Mouse (Mus musculus): ENCODE data around the gene Dnah2. TPM values are rescaled to one million over a fixed set of nuclear protein-coding genes. Genes with fewer than 3 reads are reported as not detected.
A peak's percentile ranks its signal among the peaks of the same experiment; 100 is the strongest.

The Dnah2 gene
- 4.8 and 5.7 TPM in 2 replicates for polyA plus RNA-seq (2014; fragmentation: Nextera tagmentation; extraction: Ambion mirVana)

DNA sequence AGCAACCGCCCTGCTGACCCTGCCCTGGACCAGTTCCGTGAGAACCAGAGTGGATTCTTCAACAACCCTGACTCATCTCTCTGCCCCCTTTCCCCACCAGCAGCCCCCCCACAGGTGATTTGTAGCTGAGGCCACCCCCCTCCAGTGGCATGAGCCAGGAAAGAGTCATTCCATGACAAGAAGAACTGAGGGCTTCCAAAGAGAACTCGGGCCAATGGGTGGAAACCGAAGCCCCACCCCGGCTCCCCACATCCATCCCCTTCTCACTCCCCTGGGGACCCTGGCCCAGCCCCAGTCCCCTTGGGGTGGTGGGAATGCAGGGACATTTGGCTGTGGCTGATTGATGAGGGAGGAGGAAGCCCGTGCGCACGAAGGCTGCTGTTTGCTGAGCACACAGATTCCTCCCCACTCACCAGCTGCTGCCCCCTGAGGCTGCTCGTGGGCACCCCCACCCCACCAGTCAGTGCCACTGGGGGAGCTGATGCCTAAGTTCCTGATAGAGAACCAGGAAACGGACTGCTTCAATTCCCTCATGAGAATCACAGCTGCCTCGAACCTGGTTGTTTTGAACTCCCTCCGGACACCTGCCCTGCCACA is at the start of gene Dnah2:
Gene Dnah2 (minus strand): TSS at position 51 of the 597 bp plus-strand sequence.
- peaks cover 64% of the 10 kb centered on the region for H3K4me1 ChIP-seq (ENCODE audit: control insufficient read depth, insufficient read depth, low read length)
- no peak for DNase-seq
- H3K9me3 ChIP-seq (ENCODE audit: control insufficient read depth, low read length): no peaks in the 10 kb centered on the region
- no peaks in the 10 kb centered on the region for H3K27me3 ChIP-seq (ENCODE audit: control insufficient read depth, insufficient read depth, low read length)
- no peak for ATAC-seq (ENCODE audit: low FRiP score, low TSS enrichment)
- peak within 1 kb of the TSS; percentile 88; the same call in 1 of the 2 replicates for H3K4me2 ChIP-seq (ENCODE audit: low read length)
- peak within 1 kb of the TSS; percentile 93 for H3K27ac ChIP-seq (replicated peaks; ENCODE audit: low read depth, low read length)
- H3K36me3 ChIP-seq (ENCODE audit: control insufficient read depth, insufficient read depth, low read length): 0 out of 2 replicates have a peak, but pooled peaks cover 2% of the 10 kb centered on the region
- 45% methylated on average over 12 of the region's 12 CpGs for whole genome bisulfite sequencing
- no peak within 1 kb of the TSS for H3K4me3 ChIP-seq (replicated peaks; ENCODE audit: low read depth, low read length)
- peak within 1 kb of the TSS; percentile 26; the same call in 1 of the 2 replicates for H3K9ac ChIP-seq (replicated peaks; ENCODE audit: low read length)

DNA sequence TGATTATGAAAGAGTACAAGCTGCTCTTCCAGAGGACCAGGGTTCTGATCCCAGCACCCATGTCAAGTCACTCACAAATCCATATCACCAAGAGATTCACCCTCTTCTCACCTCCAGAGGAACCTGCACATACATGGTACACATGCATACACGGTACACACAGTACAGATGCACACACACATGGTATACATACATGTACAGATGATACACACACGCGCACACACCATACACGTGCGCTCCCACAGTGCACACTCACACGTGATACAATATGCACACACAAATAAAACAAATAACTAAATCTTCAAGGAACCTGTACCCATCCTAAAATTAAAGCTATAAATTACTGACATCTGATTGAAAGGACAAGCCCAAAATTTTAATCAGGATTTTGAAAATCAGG is 45.9 kb upstream of the Dnah2 start:
- 98% methylated on average over 6 of the region's 6 CpGs for WGBS
- DNase-seq: no peak
- no peak overlapping the region for H3K9ac ChIP-seq (replicated peaks; ENCODE audit: low read length)

DNA sequence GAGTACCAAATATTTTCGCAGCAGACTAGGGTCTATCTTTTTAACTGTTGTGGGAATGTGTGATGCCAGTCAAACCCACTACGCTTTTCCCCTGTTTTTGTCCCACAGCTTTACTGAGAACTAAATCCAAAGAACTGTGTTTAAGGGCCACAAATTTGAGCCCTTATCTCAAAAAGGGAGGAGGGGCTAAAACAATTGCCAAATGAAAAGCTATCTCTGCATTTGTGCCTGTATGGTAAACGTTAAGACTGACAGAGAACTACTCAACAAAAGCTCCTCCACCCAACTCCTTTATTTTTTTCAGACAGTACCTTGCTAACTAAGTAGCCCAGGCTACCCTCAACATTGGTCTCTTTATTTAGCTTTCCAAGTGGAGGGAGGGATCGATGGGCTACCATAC is 43.9 kb upstream of the Dnah2 start:
- Histone ChIP-seq H3K9me3 (ENCODE audit: control insufficient read depth, low read length) (no peaks in the 10 kb centered on the region), H3K36me3 (ENCODE audit: control insufficient read depth, insufficient read depth, low read length) (peaks cover 42% of the 10 kb centered on the region), H3K27me3 (ENCODE audit: control insufficient read depth, insufficient read depth, low read length) (no peaks in the 10 kb centered on the region), H3K4me3 (replicated peaks; ENCODE audit: low read depth, low read length) (no peak overlapping the region), H3K9ac (replicated peaks; ENCODE audit: low read length) (no peak overlapping the region), H3K4me1 (ENCODE audit: control insufficient read depth, insufficient read depth, low read length) (no peaks in the 10 kb centered on the region), H3K27ac (replicated peaks; ENCODE audit: low read depth, low read length) (no peak overlapping the region), H3K4me2 (ENCODE audit: low read length) (no peak overlapping the region)
- WGBS: 93% methylated on average over 4 of the region's 4 CpGs
- DNase-seq (no peak), ATAC-seq (ENCODE audit: low FRiP score, low TSS enrichment) (no peak)

More for the DNA sequence above, 45.9 kb upstream of the Dnah2 start:
- Histone ChIP-seq H3K4me1 (ENCODE audit: control insufficient read depth, insufficient read depth, low read length) (no peaks in the 10 kb centered on the region), H3K27me3 (ENCODE audit: control insufficient read depth, insufficient read depth, low read length) (no peaks in the 10 kb centered on the region), H3K4me2 (ENCODE audit: low read length) (no peak overlapping the region), H3K36me3 (ENCODE audit: control insufficient read depth, insufficient read depth, low read length) (peaks cover 24% of the 10 kb centered on the region), H3K9me3 (ENCODE audit: control insufficient read depth, low read length) (no peaks in the 10 kb centered on the region), H3K4me3 (replicated peaks; ENCODE audit: low read depth, low read length) (no peak overlapping the region), H3K27ac (replicated peaks; ENCODE audit: low read depth, low read length) (no peak overlapping the region)
- no peak for ATAC-seq (ENCODE audit: low FRiP score, low TSS enrichment)

DNA sequence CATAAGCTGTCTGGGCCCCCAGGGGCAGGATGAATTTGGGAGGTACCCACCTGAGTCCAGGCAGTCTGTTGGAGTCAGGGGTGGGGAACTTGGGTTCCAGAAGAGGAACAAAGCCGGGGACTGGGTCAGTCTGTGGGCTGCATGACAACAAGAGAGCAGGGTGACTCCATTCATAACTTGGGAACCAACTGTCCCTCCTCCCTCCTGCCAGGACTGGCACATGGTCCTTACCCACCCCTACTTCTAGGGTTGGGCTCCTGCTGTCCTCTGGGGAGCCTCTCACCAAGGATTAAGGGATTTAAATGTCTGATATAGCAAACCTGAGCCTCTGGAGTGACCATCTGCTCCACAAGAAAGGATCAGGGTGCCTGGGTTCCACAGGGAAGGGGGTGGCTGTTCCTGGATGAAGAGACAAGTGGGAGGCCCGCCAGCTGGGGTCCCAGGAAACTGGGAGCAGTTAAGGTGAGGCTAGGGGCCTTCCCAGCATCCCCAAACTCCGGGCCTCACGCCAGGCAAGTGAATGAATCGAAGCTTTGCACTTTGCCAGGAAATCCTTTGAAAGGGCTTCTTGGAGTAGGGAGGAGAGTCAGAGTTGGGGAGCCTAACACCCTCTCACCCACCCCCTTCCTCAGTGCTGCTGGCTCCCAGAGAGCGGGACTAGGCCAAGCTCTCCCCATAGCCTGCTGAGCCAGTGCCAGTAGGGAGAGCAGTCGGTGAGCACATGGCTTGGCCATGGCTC is 43.2 kb upstream of the Dnah2 start:
- peak; percentile 61 for DNase-seq
- Histone ChIP-seq H3K9me3 (ENCODE audit: control insufficient read depth, low read length) (no peaks in the 10 kb centered on the region), H3K27ac (replicated peaks; ENCODE audit: low read depth, low read length) (0 out of 2 replicates have a peak overlapping the region, but pooled peaks have one; percentile 26), H3K4me1 (ENCODE audit: control insufficient read depth, insufficient read depth, low read length) (no peaks in the 10 kb centered on the region), H3K4me2 (ENCODE audit: low read length) (no peak overlapping the region), H3K27me3 (ENCODE audit: control insufficient read depth, insufficient read depth, low read length) (no peaks in the 10 kb centered on the region), H3K9ac (replicated peaks; ENCODE audit: low read length) (no peak overlapping the region), H3K36me3 (ENCODE audit: control insufficient read depth, insufficient read depth, low read length) (peaks cover 49% of the 10 kb centered on the region), H3K4me3 (replicated peaks; ENCODE audit: low read depth, low read length) (no peak overlapping the region)
- ATAC-seq (ENCODE audit: low FRiP score, low TSS enrichment): no peak
- WGBS: 62% methylated on average over 7 of the region's 7 CpGs

DNA sequence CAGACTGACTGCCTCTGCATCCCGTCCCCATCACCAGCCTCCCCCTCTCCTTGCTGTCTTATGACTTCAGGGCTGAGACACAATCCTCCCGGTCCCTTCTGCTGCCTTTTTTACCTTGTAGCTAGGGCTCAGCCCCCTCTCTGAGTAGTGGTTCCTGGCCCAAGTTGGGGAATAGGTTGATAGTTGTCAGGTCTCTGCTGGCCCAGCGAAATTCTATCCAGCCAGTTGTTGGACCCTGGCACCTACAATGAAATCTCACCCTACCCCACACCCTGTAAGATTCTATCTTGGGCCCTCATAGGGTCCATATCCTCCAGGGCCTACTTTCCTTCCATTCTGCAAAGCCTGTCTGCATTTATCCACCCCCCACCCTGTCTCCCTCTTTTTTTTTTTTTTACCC is 42.5 kb upstream of the Dnah2 start:
- Histone ChIP-seq H3K36me3 (ENCODE audit: control insufficient read depth, insufficient read depth, low read length) (peaks cover 51% of the 10 kb centered on the region), H3K4me2 (ENCODE audit: low read length) (no peak overlapping the region), H3K4me1 (ENCODE audit: control insufficient read depth, insufficient read depth, low read length) (no peaks in the 10 kb centered on the region), H3K27me3 (ENCODE audit: control insufficient read depth, insufficient read depth, low read length) (no peaks in the 10 kb centered on the region), H3K4me3 (replicated peaks; ENCODE audit: low read depth, low read length) (no peak overlapping the region), H3K9ac (replicated peaks; ENCODE audit: low read length) (no peak overlapping the region), H3K27ac (replicated peaks; ENCODE audit: low read depth, low read length) (no peak overlapping the region), H3K9me3 (ENCODE audit: control insufficient read depth, low read length) (no peaks in the 10 kb centered on the region)
- ATAC-seq (ENCODE audit: low FRiP score, low TSS enrichment) (no peak), DNase-seq (no peak)
- WGBS: 88% methylated on average over 3 of the region's 3 CpGs

DNA sequence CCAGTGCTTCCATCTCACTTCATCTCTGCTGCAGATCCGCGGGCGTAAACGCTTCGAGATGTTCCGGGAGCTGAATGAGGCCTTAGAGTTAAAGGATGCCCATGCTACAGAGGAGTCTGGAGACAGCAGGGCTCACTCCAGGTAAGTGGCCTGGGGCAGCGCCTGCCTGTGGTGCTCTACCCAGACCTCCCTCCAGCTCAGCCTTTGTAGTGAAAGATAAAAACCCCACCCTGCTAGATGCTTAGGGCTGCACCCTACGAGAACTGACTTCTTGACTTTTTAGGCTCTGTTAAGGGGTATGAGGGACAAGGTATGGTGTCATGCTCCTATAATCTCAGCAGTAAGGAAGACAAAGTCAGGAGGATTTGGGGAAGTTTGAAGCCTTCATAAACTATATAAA is 41.7 kb upstream of the Dnah2 start:
- no peak overlapping the region for H3K4me2 ChIP-seq (ENCODE audit: low read length)
- peaks cover 51% of the 10 kb centered on the region for H3K36me3 ChIP-seq (ENCODE audit: control insufficient read depth, insufficient read depth, low read length)
- H3K9ac ChIP-seq (replicated peaks; ENCODE audit: low read length): no peak overlapping the region
- H3K27me3 ChIP-seq (ENCODE audit: control insufficient read depth, insufficient read depth, low read length): no peaks in the 10 kb centered on the region
- H3K4me1 ChIP-seq (ENCODE audit: control insufficient read depth, insufficient read depth, low read length): no peaks in the 10 kb centered on the region
- DNase-seq (no peak), ATAC-seq (ENCODE audit: low FRiP score, low TSS enrichment) (no peak)
- H3K4me3 ChIP-seq (replicated peaks; ENCODE audit: low read depth, low read length): no peak overlapping the region
- whole genome bisulfite sequencing: 95% methylated on average over 8 of the region's 8 CpGs
- no peaks in the 10 kb centered on the region for H3K9me3 ChIP-seq (ENCODE audit: control insufficient read depth, low read length)
- no peak overlapping the region for H3K27ac ChIP-seq (replicated peaks; ENCODE audit: low read depth, low read length)

DNA sequence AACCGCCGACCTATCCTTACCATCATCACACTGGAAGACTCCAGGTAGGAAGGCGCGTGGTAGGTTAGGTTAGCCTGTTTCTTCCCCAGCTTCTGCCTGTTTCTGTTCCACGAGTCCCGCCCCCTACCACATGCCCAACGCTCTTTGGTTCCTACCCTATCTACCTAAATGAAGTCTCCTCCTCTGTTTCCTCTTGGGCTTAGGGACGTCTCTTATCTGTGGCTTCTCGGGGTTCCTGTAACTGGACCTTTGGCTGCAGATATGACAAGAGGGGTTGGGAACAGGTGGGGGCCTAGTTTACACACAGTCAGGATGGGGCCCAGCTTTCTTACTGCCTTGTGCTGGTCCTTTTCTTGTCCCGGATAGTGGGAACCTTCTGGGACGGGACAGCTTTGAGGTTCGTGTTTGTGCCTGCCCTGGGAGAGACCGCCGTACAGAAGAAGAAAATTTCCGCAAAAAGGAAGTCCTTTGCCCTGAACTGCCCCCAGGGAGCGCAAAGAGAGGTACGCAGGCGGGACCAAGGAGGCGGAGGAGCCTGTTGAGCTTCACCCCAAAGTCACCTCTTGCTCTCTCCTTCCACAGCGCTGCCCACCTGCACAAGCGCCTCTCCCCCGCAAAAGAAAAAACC is 40.4 kb upstream of the Dnah2 start:
- WGBS: 96% methylated on average over 22 of the region's 22 CpGs
- Histone ChIP-seq H3K27ac (replicated peaks; ENCODE audit: low read depth, low read length) (no peak overlapping the region), H3K4me1 (ENCODE audit: control insufficient read depth, insufficient read depth, low read length) (no peaks in the 10 kb centered on the region), H3K36me3 (ENCODE audit: control insufficient read depth, insufficient read depth, low read length) (peaks cover 49% of the 10 kb centered on the region), H3K27me3 (ENCODE audit: control insufficient read depth, insufficient read depth, low read length) (no peaks in the 10 kb centered on the region), H3K4me3 (replicated peaks; ENCODE audit: low read depth, low read length) (no peak overlapping the region), H3K4me2 (ENCODE audit: low read length) (no peak overlapping the region), H3K9ac (replicated peaks; ENCODE audit: low read length) (no peak overlapping the region), H3K9me3 (ENCODE audit: control insufficient read depth, low read length) (no peaks in the 10 kb centered on the region)
- ATAC-seq (ENCODE audit: low FRiP score, low TSS enrichment): no peak
- DNase-seq: no peak

DNA sequence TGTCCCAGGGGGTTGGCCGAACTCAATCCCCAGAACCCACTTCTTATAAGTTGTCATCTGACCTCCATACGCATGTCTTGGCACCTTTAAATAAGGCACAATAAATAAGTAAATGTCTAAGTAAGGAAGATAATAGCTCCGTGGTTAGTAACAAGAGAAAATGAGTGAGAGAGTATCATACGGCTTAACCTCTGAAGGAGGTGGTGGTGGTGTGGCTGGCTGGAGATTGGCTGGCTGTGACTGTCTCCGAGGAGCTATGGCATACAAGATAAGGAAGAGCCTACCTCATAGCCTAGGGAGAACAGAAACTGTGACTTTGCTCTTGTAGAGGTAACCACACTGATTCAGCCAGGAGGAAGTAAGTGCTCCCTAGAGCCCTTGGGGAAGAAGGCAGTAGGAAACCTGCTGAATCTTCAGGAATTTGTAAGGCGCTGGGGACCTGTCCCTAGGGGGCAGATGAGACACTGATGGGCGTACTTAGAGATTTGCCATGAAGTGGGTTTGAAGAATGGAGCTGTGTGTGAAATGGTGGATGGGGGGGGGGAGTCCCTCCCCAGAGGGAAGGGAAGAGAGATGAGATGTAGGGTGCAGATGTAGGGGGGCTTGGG is 36.9 kb upstream of the Dnah2 start:
- no peak overlapping the region for H3K27ac ChIP-seq (replicated peaks; ENCODE audit: low read depth, low read length)

More for the DNA sequence above, 36.9 kb upstream of the Dnah2 start:
- Histone ChIP-seq H3K4me3 (replicated peaks; ENCODE audit: low read depth, low read length) (no peak overlapping the region), H3K36me3 (ENCODE audit: control insufficient read depth, insufficient read depth, low read length) (peaks cover 39% of the 10 kb centered on the region), H3K9ac (replicated peaks; ENCODE audit: low read length) (no peak overlapping the region), H3K4me1 (ENCODE audit: control insufficient read depth, insufficient read depth, low read length) (0 out of 2 replicates have a peak, but pooled peaks cover 6% of the 10 kb centered on the region), H3K4me2 (ENCODE audit: low read length) (no peak overlapping the region), H3K27me3 (ENCODE audit: control insufficient read depth, insufficient read depth, low read length) (no peaks in the 10 kb centered on the region), H3K9me3 (ENCODE audit: control insufficient read depth, low read length) (no peaks in the 10 kb centered on the region)
- DNase-seq (no peak), ATAC-seq (ENCODE audit: low FRiP score, low TSS enrichment) (no peak)
- WGBS: 83% methylated on average over 7 of the region's 7 CpGs

Data from midbrain, embryonic 14.5 days (tissue).